Mouse (Mus musculus): Measurements from ENCODE around the gene Spata25. TPM values are rescaled to one million over a fixed set of nuclear protein-coding genes. Genes with fewer than 3 reads are reported as not detected.
A peak's percentile ranks its signal among the peaks of the same experiment; 100 is the strongest.

Gene Spata25
- polyA plus RNA-seq, 1 experiment: not detected

DNA sequence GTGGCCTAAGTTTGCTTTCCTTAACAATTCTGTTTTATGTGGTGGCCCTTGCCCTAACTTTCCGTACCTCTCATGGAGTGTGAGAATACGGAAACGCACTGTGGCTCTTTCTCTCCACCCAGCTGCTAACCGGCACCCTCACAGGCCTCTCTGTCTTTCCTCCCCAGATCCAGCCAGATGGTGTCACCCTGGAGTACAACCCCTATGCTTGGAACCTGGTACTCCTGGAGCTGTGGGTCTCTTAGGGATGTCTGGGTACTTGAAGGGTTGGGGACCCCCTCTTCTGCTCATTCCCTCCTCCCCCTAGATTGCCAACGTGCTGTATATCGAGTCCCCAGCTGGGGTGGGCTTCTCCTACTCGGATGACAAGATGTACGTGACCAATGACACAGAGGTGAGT, 6.2 kb upstream of the Spata25 start:
- peak overlapping the region; percentile 86 for H3ac ChIP-seq (ENCODE audit: control insufficient read depth, insufficient read length, low read depth)
- peak overlapping the region; percentile 60 for H3K4me3 ChIP-seq (ENCODE audit: insufficient read depth, poor library complexity, severe bottlenecking)
- H3K36me3 ChIP-seq (ENCODE audit: control insufficient read depth, insufficient read depth): peaks cover 19% of the 10 kb centered on the region
- no peak for TF ChIP-seq CTCF (IDR thresholded peaks at IDR 0.05; ENCODE audit: control insufficient read depth, insufficient read depth, insufficient read length)
- TF ChIP-seq MYOG (IDR thresholded peaks at IDR 0.05; ENCODE audit: control insufficient read depth, extremely low read depth, insufficient read length): no peak
- TF ChIP-seq FOSL1 (IDR thresholded peaks at IDR 0.05; ENCODE audit: insufficient read depth, low read length, poor library complexity, severe bottlenecking): no peak
- TF ChIP-seq MYOD1 (IDR thresholded peaks at IDR 0.05; ENCODE audit: control insufficient read depth, insufficient read length, low read depth): no peak
- TF ChIP-seq CEBPB (IDR thresholded peaks at IDR 0.05; ENCODE audit: low read depth): no peak
- TF ChIP-seq MAX (IDR thresholded peaks at IDR 0.05): no peak
- no peak for TF ChIP-seq USF1 (IDR thresholded peaks at IDR 0.05; ENCODE audit: low read depth)
- H3K27me3 ChIP-seq (ENCODE audit: control insufficient read depth, insufficient read depth, insufficient read length): no peaks in the 10 kb centered on the region
- peaks cover 20% of the 10 kb centered on the region for H3K79me2 ChIP-seq (ENCODE audit: control insufficient read depth, insufficient read depth)
- H3K79me3 ChIP-seq (ENCODE audit: low read depth): peaks cover 8% of the 10 kb centered on the region

DNA sequence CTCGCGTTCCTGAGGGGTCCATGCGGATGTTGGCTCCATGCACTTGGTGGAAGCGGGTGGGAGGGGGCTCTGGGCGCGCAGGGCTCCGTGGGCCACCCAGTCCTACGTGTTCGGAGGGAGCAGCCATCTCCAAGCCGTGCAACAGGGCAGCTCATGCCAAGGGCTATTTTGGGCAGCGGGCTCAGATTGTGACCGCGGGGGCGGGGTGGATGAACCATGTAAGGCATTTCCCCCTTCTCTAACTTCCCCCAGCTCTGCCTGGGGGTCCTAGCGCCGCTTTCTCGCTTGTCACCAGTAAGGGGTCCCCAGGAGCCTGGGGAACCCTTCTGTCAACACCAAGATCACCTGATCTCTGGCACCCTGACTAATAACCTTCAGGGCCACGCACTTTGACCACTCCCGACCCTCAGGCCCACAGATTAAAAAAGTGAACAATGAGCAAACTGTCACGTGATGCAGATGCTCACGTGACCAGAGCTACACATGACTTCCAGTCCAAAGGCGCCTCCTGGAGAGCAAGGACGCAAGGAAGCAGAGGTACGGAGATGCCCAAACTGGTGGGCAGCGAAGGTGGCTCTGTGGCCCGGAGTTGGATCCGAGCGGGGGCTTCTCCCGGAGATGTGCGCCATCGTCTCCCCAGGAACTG, 5.1 kb upstream of the Spata25 start, which contains the start of gene Neurl2:
Neurl2 (minus strand) TSS at position 143 of the 646 bp plus-strand sequence.
- Histone ChIP-seq H3K27me3 (ENCODE audit: control insufficient read depth, insufficient read depth, insufficient read length) (no peaks in the 10 kb centered on the region), H3K79me3 (ENCODE audit: low read depth) (peaks cover 8% of the 10 kb centered on the region), H3K79me2 (ENCODE audit: control insufficient read depth, insufficient read depth) (peaks cover 20% of the 10 kb centered on the region), H3ac (ENCODE audit: control insufficient read depth, insufficient read length, low read depth) (peak within 1 kb of the TSS; percentile 86), H3K4me3 (ENCODE audit: insufficient read depth, poor library complexity, severe bottlenecking) (peak within 1 kb of the TSS; percentile 60), H3K36me3 (ENCODE audit: control insufficient read depth, insufficient read depth) (peaks cover 10% of the 10 kb centered on the region)
- TF ChIP-seq MAX (IDR thresholded peaks at IDR 0.05) (peak; percentile 92), MYOG (IDR thresholded peaks at IDR 0.05; ENCODE audit: control insufficient read depth, extremely low read depth, insufficient read length) (no peak), MYOD1 (IDR thresholded peaks at IDR 0.05; ENCODE audit: control insufficient read depth, insufficient read length, low read depth) (no peak), USF1 (IDR thresholded peaks at IDR 0.05; ENCODE audit: low read depth) (peak; percentile 100), CEBPB (IDR thresholded peaks at IDR 0.05; ENCODE audit: low read depth) (no peak), FOSL1 (IDR thresholded peaks at IDR 0.05; ENCODE audit: insufficient read depth, low read length, poor library complexity, severe bottlenecking) (no peak), CTCF (IDR thresholded peaks at IDR 0.05; ENCODE audit: control insufficient read depth, insufficient read depth, insufficient read length) (no peak)

DNA sequence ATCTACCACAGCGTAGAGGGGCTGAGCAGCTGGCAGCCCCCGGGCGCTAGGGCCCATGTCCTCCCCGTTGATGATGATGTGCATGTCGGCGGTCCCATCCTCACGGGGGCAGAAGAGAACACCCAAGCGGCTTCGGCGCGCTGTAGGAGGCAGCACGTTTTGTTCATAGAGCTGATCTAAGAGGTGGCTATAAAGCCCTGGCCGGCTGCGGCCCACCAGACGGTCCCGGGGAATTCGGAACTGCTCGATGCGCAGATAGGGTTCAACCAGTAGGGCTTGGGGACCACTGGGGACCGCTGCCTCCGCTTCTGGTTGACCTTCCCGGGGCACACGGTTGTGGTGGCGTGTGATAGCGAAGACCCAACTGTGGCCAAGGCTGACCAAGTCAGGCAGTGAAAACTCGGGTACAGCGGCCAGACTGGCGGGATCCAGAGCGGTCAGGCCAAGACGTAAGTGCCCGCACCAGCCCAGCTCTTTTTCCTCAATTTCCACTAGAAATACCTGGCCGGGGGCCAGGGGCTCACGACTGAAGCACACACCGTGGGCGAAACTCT, 4.5 kb upstream of the Spata25 start, which contains the start of gene Ctsa:
Ctsa (plus strand) TSS at position 126 of the 554 bp plus-strand sequence.
- peaks cover 8% of the 10 kb centered on the region for H3K79me3 ChIP-seq (ENCODE audit: low read depth)
- H3K36me3 ChIP-seq (ENCODE audit: control insufficient read depth, insufficient read depth): peaks cover 6% of the 10 kb centered on the region
- no peak for TF ChIP-seq MYOD1 (IDR thresholded peaks at IDR 0.05; ENCODE audit: control insufficient read depth, insufficient read length, low read depth)
- TF ChIP-seq CTCF (IDR thresholded peaks at IDR 0.05; ENCODE audit: control insufficient read depth, insufficient read depth, insufficient read length): peak; percentile 72
- peaks cover 20% of the 10 kb centered on the region for H3K79me2 ChIP-seq (ENCODE audit: control insufficient read depth, insufficient read depth)
- H3ac ChIP-seq (ENCODE audit: control insufficient read depth, insufficient read length, low read depth): peak within 1 kb of the TSS; percentile 86
- H3K4me3 ChIP-seq (ENCODE audit: insufficient read depth, poor library complexity, severe bottlenecking): peak within 1 kb of the TSS; percentile 60
- H3K27me3 ChIP-seq (ENCODE audit: control insufficient read depth, insufficient read depth, insufficient read length): no peaks in the 10 kb centered on the region

DNA sequence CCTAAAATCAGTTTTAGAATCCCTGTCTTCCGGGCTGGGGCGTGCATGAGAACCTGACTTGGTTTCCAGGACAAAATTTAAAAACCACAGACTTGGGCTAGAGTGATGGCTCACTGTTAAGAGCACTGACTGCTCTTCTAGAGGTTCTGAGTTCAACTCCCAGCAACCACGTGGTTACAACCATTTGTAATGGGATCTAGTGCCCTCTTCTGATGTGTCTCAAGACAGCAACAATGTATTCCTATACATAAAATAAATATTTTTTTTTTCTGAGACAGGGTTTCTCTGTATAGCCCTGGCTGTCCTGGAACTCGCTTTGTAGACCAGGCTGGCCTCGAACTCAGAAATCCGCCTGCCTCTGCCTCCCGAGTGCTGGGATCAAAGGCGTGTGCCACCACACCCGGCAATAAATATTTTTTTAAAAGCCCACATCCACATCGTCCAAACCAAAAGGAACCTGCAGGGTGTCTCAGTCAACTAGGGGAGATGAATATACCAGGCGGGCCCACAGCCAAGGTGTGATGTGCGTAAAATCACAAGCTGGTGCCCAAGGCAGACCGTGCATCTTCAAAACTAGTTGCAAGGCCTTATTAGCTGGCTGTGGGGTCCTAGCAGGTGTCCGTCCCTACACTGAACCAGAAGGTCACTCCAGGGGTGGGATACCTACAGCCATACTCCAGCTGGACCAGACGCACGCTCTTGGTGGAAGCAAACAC, 3.9 kb upstream of the Spata25 start:
- Histone ChIP-seq H3K27me3 (ENCODE audit: control insufficient read depth, insufficient read depth, insufficient read length) (no peaks in the 10 kb centered on the region), H3K36me3 (ENCODE audit: control insufficient read depth, insufficient read depth) (peaks cover 10% of the 10 kb centered on the region), H3ac (ENCODE audit: control insufficient read depth, insufficient read length, low read depth) (peak overlapping the region; percentile 86), H3K79me3 (ENCODE audit: low read depth) (peaks cover 8% of the 10 kb centered on the region), H3K4me3 (ENCODE audit: insufficient read depth, poor library complexity, severe bottlenecking) (peak overlapping the region; percentile 60), H3K79me2 (ENCODE audit: control insufficient read depth, insufficient read depth) (peaks cover 20% of the 10 kb centered on the region)
- no peak for TF ChIP-seq MYOG (IDR thresholded peaks at IDR 0.05; ENCODE audit: control insufficient read depth, extremely low read depth, insufficient read length)
- TF ChIP-seq FOSL1 (IDR thresholded peaks at IDR 0.05; ENCODE audit: insufficient read depth, low read length, poor library complexity, severe bottlenecking): no peak
- no peak for TF ChIP-seq CEBPB (IDR thresholded peaks at IDR 0.05; ENCODE audit: low read depth)
- no peak for TF ChIP-seq MAX (IDR thresholded peaks at IDR 0.05)
- TF ChIP-seq CTCF (IDR thresholded peaks at IDR 0.05; ENCODE audit: control insufficient read depth, insufficient read depth, insufficient read length): no peak
- TF ChIP-seq USF1 (IDR thresholded peaks at IDR 0.05; ENCODE audit: low read depth): no peak
- no peak for TF ChIP-seq MYOD1 (IDR thresholded peaks at IDR 0.05; ENCODE audit: control insufficient read depth, insufficient read length, low read depth)

DNA sequence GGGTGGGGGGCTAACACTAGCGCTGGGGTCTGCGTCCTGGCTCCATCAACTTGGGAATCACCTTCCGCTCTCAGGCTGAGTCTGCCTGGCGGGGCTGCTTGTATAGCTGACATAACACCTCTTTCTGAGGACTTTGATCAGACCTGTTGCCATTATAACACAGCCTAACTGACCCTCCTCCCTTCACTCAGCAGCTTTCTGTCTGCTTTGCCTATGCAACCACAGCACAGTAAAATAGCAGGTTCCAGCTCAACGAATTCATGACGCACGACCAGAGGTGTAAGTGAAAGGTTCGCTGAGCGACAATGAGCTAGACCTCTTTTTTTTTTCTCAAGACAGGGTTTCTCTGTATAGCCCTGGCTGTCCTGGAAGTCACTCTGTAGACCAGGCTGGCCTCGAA, 2.7 kb upstream of the Spata25 start:
- Histone ChIP-seq H3ac (ENCODE audit: control insufficient read depth, insufficient read length, low read depth) (no peak overlapping the region), H3K79me3 (ENCODE audit: low read depth) (peaks cover 8% of the 10 kb centered on the region), H3K36me3 (ENCODE audit: control insufficient read depth, insufficient read depth) (peaks cover 17% of the 10 kb centered on the region), H3K79me2 (ENCODE audit: control insufficient read depth, insufficient read depth) (peaks cover 27% of the 10 kb centered on the region), H3K27me3 (ENCODE audit: control insufficient read depth, insufficient read depth, insufficient read length) (no peaks in the 10 kb centered on the region), H3K4me3 (ENCODE audit: insufficient read depth, poor library complexity, severe bottlenecking) (no peak overlapping the region)
- TF ChIP-seq CTCF (IDR thresholded peaks at IDR 0.05; ENCODE audit: control insufficient read depth, insufficient read depth, insufficient read length) (no peak), FOSL1 (IDR thresholded peaks at IDR 0.05; ENCODE audit: insufficient read depth, low read length, poor library complexity, severe bottlenecking) (no peak), MYOD1 (IDR thresholded peaks at IDR 0.05; ENCODE audit: control insufficient read depth, insufficient read length, low read depth) (no peak), USF1 (IDR thresholded peaks at IDR 0.05; ENCODE audit: low read depth) (no peak), CEBPB (IDR thresholded peaks at IDR 0.05; ENCODE audit: low read depth) (no peak), MAX (IDR thresholded peaks at IDR 0.05) (no peak), MYOG (IDR thresholded peaks at IDR 0.05; ENCODE audit: control insufficient read depth, extremely low read depth, insufficient read length) (no peak)
